Mouse (Mus musculus) Patski (cell line): ENCODE measurements at regions not wholly inside any gene's neighbourhood (a gene's known extent, or its start where the extent isn't known, plus 50 kb on each side); places are given as distances from the start of the nearest gene placed in this dataset.

Experiments used
- ATAC-seq: fragments of 100-300 bp; one replicate; pipeline ENCODE4 v1.8.0; 2021
- CTCF ChIA-PET: fragments of 350-600 bp; sonication (Branson Sonifier 250); formaldehyde crosslinking; loops from one replicate; lab custom pipeline; 2022; ENCODE audit warnings: inconsistent platforms; lab: Charles Lee
- POLR2A ChIA-PET: fragments of 350-600 bp; sonication (Branson Sonifier 250); formaldehyde crosslinking; loops from one replicate; lab custom pipeline; 2022; ENCODE audit warnings: antibody characterized with exemption, inconsistent platforms; lab: Charles Lee
- DNase-seq: peaks from one replicate; pipeline ENCODE4 v3.0.0-alpha.2; 2011; ENCODE audit warnings: low read depth, low spot score
- H3K27me3 ChIP-seq: fragments of 371-371 bp; one replicate; pipeline ENCODE4 v1.5.1; 2021
- CTCF ChIP-seq: fragments of 100-300 bp; IDR thresholded peaks from one replicate; pipeline ENCODE4 v1.5.1; 2021
- in situ Hi-C: fragments of 300-500 bp; cut with MboI; formaldehyde crosslinking; loops from 3 replicates; pipeline ENCODE4 v1.11.1; 2018; ENCODE audit warnings: low pct_unique_long_range_greater_than_20kb, mixed read lengths

GRCm38 (mm10) chr12:92285511-92285910 lies 436.6 kb upstream of the Sel1l start:
- no peak for DNase-seq
- no peaks in the 10 kb centered on the region for H3K27me3 ChIP-seq
- in situ Hi-C loops = no loop called here
- no peak for TF ChIP-seq CTCF
- no peak for ATAC-seq
- ChIA-PET POLR2A (no interaction called here), CTCF (no interaction called here)

GRCm38 (mm10) chr12:92280470-92280869 lies 431.5 kb upstream of the Sel1l start:
- no peaks in the 10 kb centered on the region for H3K27me3 ChIP-seq
- ChIA-PET CTCF (no interaction called here), POLR2A (no interaction called here)
- no peak for DNase-seq
- TF ChIP-seq CTCF = no peak
- in situ Hi-C loops = no loop called here
- no peak for ATAC-seq

- no peak for DNase-seq
- in situ Hi-C loops = no loop called here
- POLR2A ChIA-PET = no interaction called here
- H3K27me3 ChIP-seq = no peaks in the 10 kb centered on the region
- TF ChIP-seq CTCF = no peak
- no peak for ATAC-seq
- CTCF ChIA-PET = no interaction called here
These were observed 403.0 kb upstream of the Sel1l start for GRCm38 (mm10) chr12:92251962-92252361.

- ATAC-seq = no peak
- no peak for DNase-seq
- in situ Hi-C loops = no loop called here
- ChIA-PET CTCF (no interaction called here), POLR2A (no interaction called here)
- no peaks in the 10 kb centered on the region for H3K27me3 ChIP-seq
- no peak for TF ChIP-seq CTCF
These were observed 398.0 kb upstream of the Sel1l start for GRCm38 (mm10) chr12:92246790-92247451.

GRCm38 (mm10) chr12:92239956-92240699 lies 391.2 kb upstream of the Sel1l start:
- no peak for DNase-seq
- no peak for TF ChIP-seq CTCF
- in situ Hi-C loops = no loop called here
- H3K27me3 ChIP-seq = no peaks in the 10 kb centered on the region
- ChIA-PET POLR2A (no interaction called here), CTCF (no interaction called here)
- no peak for ATAC-seq

GRCm38 (mm10) chr12:92233650-92234408 lies 384.9 kb upstream of the Sel1l start:
- in situ Hi-C loops = no loop called here
- no peak for TF ChIP-seq CTCF
- H3K27me3 ChIP-seq = peaks cover 5% of the 10 kb centered on the region
- CTCF ChIA-PET = no interaction called here
- DNase-seq (no peak), ATAC-seq (no peak)
- POLR2A ChIA-PET = no interaction called here

- ChIA-PET CTCF (no interaction called here), POLR2A (no interaction called here)
- DNase-seq = no peak
- peaks cover 22% of the 10 kb centered on the region for H3K27me3 ChIP-seq
- no peak for TF ChIP-seq CTCF
- no peak for ATAC-seq
- in situ Hi-C loops = no loop called here
These were observed 379.6 kb upstream of the Sel1l start for GRCm38 (mm10) chr12:92228585-92228984.

- no peak for DNase-seq
- TF ChIP-seq CTCF = no peak
- no peak for ATAC-seq
- CTCF ChIA-PET = no interaction called here
- in situ Hi-C loops = no loop called here
- POLR2A ChIA-PET = no interaction called here
- no peaks in the 10 kb centered on the region for H3K27me3 ChIP-seq
These were observed 354.4 kb upstream of the Sel1l start for GRCm38 (mm10) chr12:92203351-92203750.

- ATAC-seq = no peak
- DNase-seq = no peak
- ChIA-PET POLR2A (no interaction called here), CTCF (no interaction called here)
- in situ Hi-C loops = no loop called here
- TF ChIP-seq CTCF = no peak
- no peaks in the 10 kb centered on the region for H3K27me3 ChIP-seq
These were observed 351.6 kb upstream of the Sel1l start for GRCm38 (mm10) chr12:92200602-92201001.

- no peak for ATAC-seq
- no peak for DNase-seq
- H3K27me3 ChIP-seq = no peaks in the 10 kb centered on the region
- in situ Hi-C loops = no loop called here
- ChIA-PET POLR2A (no interaction called here), CTCF (interaction anchor here (0.8 kb wide), 1 partner anchor 10 kb away, joined by 3 read pairs; no protein-coding TSS in a partner anchor)
- no peak for TF ChIP-seq CTCF
These were observed 350.0 kb upstream of the Sel1l start for GRCm38 (mm10) chr12:92198738-92199477.
